Mouse (Mus musculus) CH12.LX (cell line): Measurements from ENCODE around the gene Csrnp1.

ENCODE experiments used
- CHD2 ChIP-seq: IDR thresholded peaks from 2 replicates; pipeline ENCODE4 v1.6.1; 2011; ENCODE audit warnings: low read length, improper control_type of control experiment
- CTCF ChIP-seq, 2 experiments: IDR thresholded peaks in 1 of 2; conservative IDR thresholded peaks in 1 of 2; 2 replicates each; pipeline ENCODE4 v1.5.1; 2011 to 2012; ENCODE audit warnings: low read depth in 2 of 2, low read length in 2 of 2, improper control_type of control experiment in 1 of 2, inconsistent platforms in 1 of 2, mild to moderate bottlenecking in 1 of 2, moderate library complexity in 1 of 2
- EP300 ChIP-seq: IDR thresholded peaks from 2 replicates; pipeline ENCODE4 v1.6.1; 2011; ENCODE audit warnings: low read length, improper control_type of control experiment
- JUND ChIP-seq: conservative IDR thresholded peaks from 2 replicates; pipeline ENCODE4 v1.6.1; 2011; ENCODE audit warnings: low read depth, low read length, improper control_type of control experiment
- RAD21 ChIP-seq: IDR thresholded peaks from 2 replicates; pipeline ENCODE4 v1.6.1; 2011; ENCODE audit warnings: low read depth, mild to moderate bottlenecking, low read length, improper control_type of control experiment, moderate library complexity
- UBTF ChIP-seq: IDR thresholded peaks from 2 replicates; pipeline ENCODE4 v1.6.1; 2012; ENCODE audit warnings: low read depth, mild to moderate bottlenecking, inconsistent platforms, low read length, improper control_type of control experiment, moderate library complexity

GRCm38 (mm10) chr9:119972582-119972981 lies 11.9 kb downstream of the Csrnp1 start:
- TF ChIP-seq JUND (no peak), UBTF (no peak), CTCF (conservative IDR thresholded peaks at IDR 0.05 in 1 of 2, IDR thresholded peaks at IDR 0.05 in 1 of 2; ENCODE audit: low read depth in 2 of 2, low read length in 2 of 2) (no peak), RAD21 (no peak), CHD2 (no peak), EP300 (no peak)
